Mouse (Mus musculus) cerebellum, adult 11 months (tissue): ENCODE measurements around the gene Ntn5.

Experiments used
- DNase-seq: peaks from one replicate; pipeline ENCODE4 v3.0.0; 2022

Gene Ntn5

GRCm38 (mm10) chr7:45700301-45701015 is 16.6 kb downstream of the Ntn5 start:
- DNase-seq, result peak; percentile 76

GRCm38 (mm10) chr7:45701072-45701471 is 17.2 kb downstream of the Ntn5 start:
- DNase-seq, result peak; percentile 55

- no peak for DNase-seq
Measured at GRCm38 (mm10) chr7:45701607-45702006, 17.8 kb downstream of the Ntn5 start.

DNA sequence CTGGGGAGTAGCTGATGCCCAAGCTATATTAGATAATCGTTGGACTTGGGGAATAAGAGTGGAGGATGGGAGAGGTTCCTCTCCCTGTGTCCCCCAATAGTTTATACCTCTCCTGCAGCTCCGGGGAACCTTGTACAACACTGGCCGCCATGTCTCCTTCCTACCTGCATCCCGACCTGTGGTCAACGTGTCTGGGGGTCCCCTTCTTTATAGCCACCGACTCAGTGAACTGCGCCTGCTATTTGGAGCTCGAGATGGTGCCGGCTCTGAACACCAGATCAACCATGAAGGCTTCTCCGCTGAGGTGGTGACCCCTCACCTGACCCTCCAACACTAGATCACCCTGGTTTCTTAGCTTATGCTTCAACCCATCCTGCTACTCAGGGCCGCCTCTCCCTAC is 18.5 kb downstream of the Ntn5 start:
- DNase-seq, result no peak

- peak; percentile 52 for DNase-seq
Measured at GRCm38 (mm10) chr7:45702809-45703520, 19.1 kb downstream of the Ntn5 start.

DNA sequence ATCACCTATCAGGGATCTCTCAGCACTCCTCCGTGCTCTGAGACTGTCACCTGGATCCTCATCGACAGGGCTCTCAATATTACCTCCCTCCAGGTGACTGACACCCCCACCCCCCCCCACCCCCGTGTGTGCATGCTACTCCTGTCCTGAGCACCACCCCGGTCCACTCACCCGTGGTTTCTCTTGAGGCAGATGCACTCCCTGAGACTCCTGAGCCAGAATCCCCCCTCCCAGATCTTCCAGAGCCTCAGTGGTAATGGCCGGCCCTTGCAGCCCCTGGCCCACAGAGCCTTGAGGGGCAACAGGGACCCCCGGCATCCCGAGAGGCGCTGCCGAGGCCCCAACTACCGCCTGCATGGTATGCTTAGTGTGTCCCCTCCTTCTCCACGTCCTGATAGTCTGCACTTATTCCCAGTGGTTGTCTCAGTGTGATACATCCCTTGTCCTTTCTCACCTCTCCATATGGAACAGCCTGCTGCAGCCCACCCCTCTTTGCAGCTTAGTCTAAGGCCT is 19.8 kb downstream of the Ntn5 start:
- peak; percentile 70 for DNase-seq

GRCm38 (mm10) chr7:45704046-45704559 is 20.3 kb downstream of the Ntn5 start:
- peak; percentile 82 for DNase-seq

GRCm38 (mm10) chr7:45704730-45705442 is 21.1 kb downstream of the Ntn5 start, which contains the start of gene Dbp:
TSS of gene Dbp (plus strand) at chr7:45705088.
- DNase-seq, result peak; percentile 99

GRCm38 (mm10) chr7:45705443-45705864 is 21.6 kb downstream of the Ntn5 start:
- peak; percentile 75 for DNase-seq

DNA sequence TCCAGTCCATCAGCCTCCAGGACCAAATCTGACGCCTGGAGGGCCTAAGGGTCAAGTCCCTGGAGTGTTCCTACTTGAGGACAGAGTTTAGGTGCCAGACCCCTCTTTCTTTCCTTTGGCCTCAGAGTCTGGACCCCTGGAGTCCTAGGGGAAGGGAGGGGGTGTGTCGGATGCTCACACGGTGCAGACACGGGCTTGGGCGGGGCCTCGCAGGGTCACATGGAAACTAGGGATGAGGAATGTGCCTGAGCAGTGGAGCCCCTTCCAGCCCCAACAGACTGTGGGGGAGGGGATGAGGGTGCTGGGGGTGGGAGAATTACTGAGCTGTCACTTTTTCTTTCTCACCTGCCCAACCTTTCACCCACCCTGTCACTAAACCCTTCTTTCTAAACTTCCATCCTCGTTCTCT is 22.1 kb downstream of the Ntn5 start:
- DNase-seq, result peak; percentile 83

DNA sequence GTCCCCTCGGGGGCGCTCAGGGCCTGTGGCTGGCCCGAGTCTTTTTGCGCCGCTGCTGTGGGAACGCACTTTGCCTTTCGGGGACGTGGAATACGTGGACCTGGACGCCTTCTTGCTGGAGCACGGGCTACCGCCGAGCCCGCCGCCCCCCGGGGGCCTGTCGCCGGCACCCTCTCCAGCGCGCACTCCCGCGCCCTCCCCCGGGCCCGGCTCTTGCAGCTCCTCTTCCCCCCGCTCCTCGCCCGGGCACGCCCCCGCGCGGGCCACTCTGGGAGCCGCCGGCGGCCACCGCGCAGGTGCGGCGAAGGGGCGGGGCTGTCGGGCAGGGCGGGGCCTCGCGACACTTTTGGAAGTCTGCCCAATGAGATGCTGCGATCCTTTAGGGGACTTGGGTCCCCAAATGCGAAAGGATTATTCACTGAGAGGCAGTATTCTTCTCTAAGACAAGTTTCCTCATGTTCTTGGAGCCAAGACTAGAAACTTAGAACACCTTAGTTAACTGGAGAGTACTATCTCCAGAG is 23.0 kb downstream of the Ntn5 start:
- peak; percentile 89 for DNase-seq

GRCm38 (mm10) chr7:45707375-45707967 is 23.6 kb downstream of the Ntn5 start:
- DNase-seq, result peak; percentile 97

- DNase-seq, result peak; percentile 50
Measured at GRCm38 (mm10) chr7:45708221-45708761, 24.5 kb downstream of the Ntn5 start.

GRCm38 (mm10) chr7:45709036-45709435 is 25.2 kb downstream of the Ntn5 start:
- no peak for DNase-seq

DNA sequence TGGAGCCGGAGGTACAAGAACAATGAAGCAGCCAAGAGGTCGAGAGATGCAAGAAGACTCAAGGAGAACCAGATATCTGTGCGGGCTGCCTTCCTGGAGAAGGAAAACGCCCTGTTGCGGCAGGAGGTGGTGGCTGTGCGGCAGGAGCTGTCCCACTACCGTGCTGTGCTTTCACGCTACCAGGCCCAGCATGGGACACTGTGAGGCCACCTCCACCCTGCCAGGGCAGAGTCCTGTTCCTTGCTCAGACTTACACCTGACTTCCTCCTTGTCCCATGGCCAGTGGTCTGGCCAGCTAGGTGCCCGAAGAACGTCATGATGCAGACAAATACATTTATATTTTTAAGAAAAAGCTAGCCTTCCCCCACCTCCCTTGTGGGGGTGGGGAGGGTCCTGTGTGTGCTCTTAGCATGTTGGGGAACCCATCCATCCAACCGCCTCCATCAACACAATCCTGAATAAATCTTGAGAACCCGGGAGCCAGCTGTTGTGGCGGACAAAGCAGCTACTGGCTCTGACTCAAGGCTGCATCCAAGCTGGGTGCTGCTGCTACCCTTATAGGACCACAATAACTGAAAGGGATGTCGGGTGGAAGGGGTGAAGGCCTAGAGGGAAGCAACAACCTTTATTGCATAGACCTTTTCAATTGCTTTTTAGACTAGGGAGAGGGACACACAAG is 26.0 kb downstream of the Ntn5 start:
- DNase-seq, result no peak

GRCm38 (mm10) chr7:45710477-45711191 is 26.8 kb downstream of the Ntn5 start:
- no peak for DNase-seq

DNA sequence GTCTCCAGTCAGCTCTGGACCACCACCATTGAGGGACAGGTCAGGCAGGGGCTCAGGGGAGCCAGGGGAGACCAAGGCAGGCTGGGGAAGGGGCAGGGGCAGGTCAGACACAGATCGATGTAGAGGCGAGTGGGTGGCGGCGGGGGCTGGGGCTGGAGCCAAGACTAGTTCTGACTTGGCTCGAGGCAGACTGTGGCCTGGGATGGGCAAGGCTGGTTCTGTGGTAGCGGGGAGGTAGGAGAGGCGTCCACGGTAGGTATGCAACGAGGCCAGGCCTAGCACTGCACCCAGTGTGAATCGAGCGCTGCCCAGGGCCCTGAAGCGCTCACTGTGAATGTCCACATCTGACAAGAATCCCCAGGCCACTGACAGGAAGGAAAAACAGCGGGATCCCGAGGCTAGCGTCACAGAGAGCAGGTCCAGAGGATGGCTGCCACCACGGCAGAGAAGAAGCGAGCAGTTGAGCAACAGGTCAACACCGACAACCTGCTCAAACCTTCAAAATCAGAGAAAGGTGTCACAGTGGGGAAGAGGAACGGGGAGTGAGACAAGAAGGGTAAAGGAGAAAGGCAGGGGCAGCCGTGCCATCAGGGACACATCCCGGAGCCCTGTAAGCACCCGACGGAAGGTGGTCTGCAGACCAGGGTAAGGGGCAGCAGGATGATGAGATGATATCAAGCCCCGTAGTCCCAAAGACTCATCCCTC is 27.6 kb downstream of the Ntn5 start:
- DNase-seq, result no peak

DNA sequence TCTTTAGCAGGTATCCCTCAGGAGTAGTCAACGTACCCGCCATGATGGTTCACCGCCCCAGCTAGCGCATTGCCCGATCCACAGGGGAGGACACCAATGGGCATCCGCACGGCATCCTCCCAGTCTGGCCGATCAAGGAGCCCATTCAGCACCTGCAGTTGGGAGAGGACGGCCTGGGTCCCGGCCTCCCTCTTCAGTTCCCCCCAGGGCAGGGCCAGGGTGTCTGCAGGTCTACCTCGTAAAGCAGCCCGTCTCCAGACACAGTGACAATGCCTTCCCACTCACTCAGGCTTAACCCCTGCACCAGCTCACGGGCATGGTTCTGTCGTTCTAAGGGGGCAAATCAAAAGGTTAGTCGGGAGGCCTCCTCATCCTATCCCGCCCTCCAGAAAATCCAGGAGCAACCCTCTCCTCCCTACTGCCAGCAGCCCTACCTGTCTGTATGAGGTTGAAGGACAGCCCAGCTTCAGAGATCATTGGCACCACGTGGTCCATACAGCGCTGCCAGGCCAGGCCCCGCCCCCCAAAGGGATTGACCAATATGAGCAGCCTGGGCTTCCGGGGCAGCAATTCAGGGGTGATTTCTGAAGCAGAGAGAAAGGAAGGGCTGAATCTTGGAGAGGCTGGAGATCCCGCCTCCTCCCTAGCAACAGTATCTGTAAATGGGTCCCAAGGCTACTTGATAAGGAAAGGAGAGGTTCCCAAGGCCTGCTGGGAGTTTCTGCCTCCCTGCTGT is 28.4 kb downstream of the Ntn5 start:
- DNase-seq, result peak; percentile 41

DNA sequence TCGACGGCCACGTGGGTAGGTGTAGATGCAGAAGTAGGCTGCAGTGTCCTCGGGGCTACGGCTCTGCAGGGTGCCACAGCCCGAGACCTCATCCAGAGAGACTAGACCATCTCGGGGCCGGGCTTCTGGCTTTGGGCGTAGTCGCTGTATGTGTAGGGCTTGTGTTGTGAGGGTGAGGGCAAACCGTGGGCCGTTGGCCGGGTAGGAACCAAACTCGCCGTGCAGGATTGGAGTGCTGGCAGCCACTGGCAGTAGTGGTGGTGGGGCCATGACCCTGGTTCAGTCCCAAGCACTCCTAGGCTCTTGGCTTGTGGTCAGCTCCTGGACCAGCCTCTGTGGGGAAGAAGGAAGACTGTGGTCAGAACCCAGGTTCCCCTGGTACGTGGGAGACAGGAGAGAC is 29.6 kb downstream of the Ntn5 start:
- peak; percentile 50 for DNase-seq
